Mouse (Mus musculus): Measurements from ENCODE around the gene Ctla2a. TPM values are rescaled to one million over a fixed set of nuclear protein-coding genes. Genes with fewer than 3 reads are reported as not detected.
"Not testable (repeated sequence)": the region's sequence is repeated elsewhere in the genome, so short reads cannot be mapped to it uniquely, and the experiment has no call there.

Ctla2a gene
- total RNA-seq (2021), result 10 to 100 TPM; 30.3 to 32.3 TPM
- long read RNA-seq, experiment 1, transcript Ctla2a-201 (5 exons, 1,373 nt), result major isoform, 42 of 63 reads
- long read RNA-seq, experiment 1, transcript Ctla2a-205 (3 exons, 706 nt), result minor isoform, 9 of 63 reads
- long read RNA-seq, experiment 1, partial matches to known transcripts, result 2 of 63 reads
- long read RNA-seq, experiment 1, other reads (novel, unspliced or antisense), result 5 of 63 reads
- long read RNA-seq, experiment 2, transcript Ctla2a-201 (5 exons, 1,373 nt), result major isoform, 40 of 56 reads
- long read RNA-seq, experiment 2, transcript Ctla2a-205 (3 exons, 706 nt), result minor isoform, 12 of 56 reads
- long read RNA-seq, experiment 2, partial matches to known transcripts, result 0 of 56 reads
- long read RNA-seq, experiment 2, other reads (novel, unspliced or antisense), result 3 of 56 reads

DNA sequence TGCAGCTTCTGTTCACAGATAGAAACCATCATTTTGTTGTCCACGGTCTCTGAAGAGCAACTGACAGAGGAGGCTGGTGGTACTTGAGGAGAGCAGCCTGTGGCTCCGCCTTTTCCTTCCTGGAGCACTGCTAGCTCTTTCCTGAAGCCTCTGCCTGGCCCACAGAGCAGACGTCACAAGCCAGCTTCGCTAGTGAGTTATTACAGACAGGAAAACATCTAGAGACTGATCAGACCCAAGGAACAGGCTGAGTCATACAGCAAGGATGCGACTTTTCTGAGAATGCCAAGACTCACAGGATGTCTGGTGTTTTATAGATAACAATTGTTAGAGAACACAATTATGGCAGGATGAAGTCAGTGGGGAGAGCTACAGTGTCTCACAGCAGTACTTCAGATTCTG, at the start of gene Ctla2a, which contains the start of gene Gm49391:
TSS of gene Ctla2a (minus strand) at position 126 of the 402 bp plus-strand sequence.
TSS of gene Gm49391 (minus strand) at position 72 of the 402 bp plus-strand sequence.
- peak in 1 of 2 experiments; percentile 7 for DNase-seq
- intact Hi-C loops (cut with DNase I), result no loop called here

DNA sequence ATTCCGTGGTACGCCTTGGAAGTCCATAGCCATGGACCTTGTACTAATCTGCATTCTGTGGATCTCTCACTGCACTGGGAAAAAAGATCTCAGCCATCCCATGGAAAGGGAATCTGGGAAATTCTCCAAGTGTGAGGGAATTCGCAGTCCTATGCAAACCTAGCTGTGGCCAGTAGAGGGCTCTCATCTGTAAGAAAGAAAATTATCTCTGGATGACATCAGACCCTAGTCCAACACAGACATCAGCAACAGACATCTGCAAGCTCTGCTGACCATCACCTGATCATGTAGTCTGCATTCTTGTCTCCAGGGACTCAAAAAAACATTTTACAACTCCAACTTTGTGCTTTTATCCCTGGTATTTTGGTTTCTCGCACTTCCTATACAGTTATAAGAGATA, 35.9 kb upstream of the Ctla2a start:
- intact Hi-C loops (cut with DNase I); DNase-seq: not testable (repeated sequence)

DNA sequence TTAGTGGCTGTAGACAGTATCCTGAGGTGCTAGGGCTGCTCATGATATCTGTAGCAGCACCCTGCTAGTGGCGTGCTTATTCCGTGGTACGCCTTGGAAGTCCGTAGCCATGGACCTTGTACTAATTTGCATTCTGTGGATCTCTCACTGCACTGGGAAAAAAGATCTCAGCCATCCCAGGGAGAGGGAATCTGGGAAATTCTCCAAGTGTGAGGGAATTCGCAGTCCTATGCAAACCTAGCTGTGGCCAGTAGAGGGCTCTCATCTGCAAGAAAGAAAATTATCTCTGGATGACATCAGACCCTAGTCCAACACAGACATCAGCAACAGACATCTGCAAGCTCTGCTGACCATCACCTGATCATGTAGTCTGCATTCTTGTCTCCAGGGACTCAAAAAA, 27.6 kb upstream of the Ctla2a start:
- intact Hi-C loops (cut with DNase I); DNase-seq: not testable (repeated sequence)

DNA sequence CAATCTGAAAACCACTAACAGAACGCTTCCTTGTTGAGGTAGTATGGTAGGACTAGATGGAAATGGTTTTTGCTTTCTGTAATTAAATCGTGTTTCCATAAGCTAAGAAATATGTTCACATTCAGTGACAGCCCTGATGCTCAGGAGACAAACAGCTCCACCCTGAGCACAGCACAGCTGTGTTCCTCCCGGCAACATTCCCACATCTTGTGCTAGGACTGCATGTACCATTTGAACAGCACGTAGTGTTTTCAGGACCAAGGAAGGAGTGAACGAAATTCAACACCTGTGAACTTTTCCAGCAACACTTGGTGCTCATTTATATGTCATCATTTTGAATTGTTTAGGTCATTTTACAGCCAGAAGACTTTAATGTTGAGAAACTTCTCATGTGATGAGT, 25.3 kb upstream of the Ctla2a start:
- DNase-seq, result no peak
- intact Hi-C loops (cut with DNase I), result no loop called here

DNA sequence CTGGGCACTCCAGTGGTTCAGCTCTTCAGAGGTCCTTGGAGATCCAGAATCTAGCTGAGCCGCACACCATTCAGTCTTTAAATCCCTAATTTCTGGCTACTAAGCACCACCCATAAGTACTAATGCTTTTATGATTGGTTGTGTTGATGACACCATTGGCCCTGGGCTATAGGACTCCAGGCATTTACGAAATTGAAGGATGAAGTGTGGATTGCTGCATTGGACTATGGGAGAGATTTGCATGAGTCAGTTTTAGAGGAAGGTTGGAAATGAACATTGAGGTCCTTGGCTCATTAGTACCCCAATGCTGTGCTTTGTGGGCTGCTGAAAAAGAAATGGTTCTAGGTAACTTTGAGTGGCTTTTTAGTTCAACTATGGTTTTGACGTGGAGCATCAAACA, 5.5 kb upstream of the Ctla2a start, which contains the start of gene Tpbpa:
TSS of gene Tpbpa (minus strand) at position 101 of the 400 bp plus-strand sequence.
- intact Hi-C loops (cut with DNase I); DNase-seq: not testable (repeated sequence)

DNA sequence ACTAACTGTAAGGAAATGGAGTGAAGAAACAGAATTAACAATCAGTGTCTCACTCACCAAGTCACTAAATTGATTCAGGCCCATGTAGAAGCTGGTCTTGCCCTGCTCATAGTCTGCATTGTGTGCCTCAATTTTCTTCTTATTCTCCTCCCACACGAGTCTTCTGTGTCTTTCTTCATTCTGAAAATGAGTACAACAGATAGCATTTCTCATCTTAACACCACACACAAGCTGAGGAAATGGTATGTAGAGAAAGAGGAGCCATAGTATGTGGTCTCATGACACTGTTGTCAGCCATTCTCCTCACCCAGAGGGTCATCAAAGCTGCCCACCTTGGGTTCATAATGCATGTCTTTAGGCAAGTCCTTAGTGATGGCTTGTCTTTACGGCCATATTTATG, 935 bp downstream of the Ctla2a start, which contains the start of gene Gm49393:
TSS of gene Gm49393 (minus strand) at position 101 of the 400 bp plus-strand sequence.
- intact Hi-C loops (cut with DNase I), result not testable (repeated sequence)

DNA sequence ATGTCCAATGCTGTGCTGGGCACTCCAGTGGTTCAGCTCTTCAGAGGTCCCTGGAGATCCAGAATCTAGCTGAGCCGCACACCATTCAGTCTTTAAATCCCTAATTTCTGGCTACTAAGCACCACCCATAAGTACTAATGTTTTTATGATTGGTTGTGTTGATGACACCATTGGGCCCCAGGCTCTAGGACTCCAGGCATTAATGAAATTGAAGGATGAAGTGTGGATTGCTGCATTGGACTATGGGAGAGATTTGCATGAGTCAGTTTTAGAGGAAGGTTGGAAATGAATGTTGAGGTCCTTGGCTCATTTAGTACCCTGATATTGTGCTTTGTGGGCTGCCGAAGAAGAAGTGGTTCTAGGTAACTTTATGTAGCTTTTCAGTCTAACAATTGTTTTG, 31.6 kb downstream of the Ctla2a start, which contains the start of gene Tpbpb:
TSS of gene Tpbpb (minus strand) at position 101 of the 400 bp plus-strand sequence.
- DNase-seq; intact Hi-C loops (cut with DNase I): not testable (repeated sequence)

More for the DNA sequence above, 935 bp downstream of the Ctla2a start, which contains the start of gene Gm49393:
- not testable (repeated sequence) for DNase-seq

DNA sequence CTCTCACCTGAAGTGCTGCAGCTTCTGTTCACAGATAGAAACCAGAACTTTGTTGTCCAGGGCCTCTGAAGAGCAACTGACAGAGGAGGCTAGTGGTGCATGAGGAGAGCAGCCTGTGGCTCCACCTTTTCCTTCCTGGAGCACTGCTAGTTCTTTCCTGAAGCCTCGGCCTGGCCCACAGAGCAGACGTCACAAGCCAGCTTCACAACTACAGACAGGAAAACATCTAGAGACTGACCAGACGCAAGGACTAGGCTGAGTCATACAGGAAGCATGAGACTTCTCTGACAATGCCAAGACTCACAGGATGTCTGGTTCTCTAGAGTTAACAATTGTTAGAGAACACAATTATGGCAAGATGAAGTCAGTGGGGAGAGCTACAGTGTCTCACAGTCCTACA, 39.1 kb downstream of the Ctla2a start, which contains the start of gene Ctla2b:
TSS of gene Ctla2b (minus strand) at position 120 of the 400 bp plus-strand sequence.
- intact Hi-C loops (cut with DNase I), result no loop called here
- DNase-seq, result peak; percentile 16 to 17

DNA sequence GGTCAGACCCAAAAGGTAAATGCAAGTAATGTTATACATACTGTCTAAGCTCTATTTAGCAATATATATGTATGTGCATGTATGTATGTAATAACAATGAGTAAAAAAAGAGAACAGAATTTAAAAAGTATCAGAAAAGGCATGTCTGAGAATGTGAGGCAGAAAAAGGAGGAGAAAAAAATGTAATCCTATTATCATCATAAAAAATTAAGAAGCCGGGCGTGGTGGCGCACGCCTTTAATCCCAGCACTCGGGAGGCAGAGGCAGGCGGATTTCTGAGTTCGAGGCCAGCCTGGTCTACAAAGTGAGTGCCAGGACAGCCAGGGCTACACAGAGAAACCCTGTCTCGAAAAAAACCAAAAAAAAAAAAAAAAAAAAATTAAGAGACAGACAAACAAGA, 39.6 kb downstream of the Ctla2a start, which contains the start of gene Gm49392:
TSS of gene Gm49392 (minus strand) at position 101 of the 400 bp plus-strand sequence.
- DNase-seq; intact Hi-C loops (cut with DNase I): not testable (repeated sequence)

DNA sequence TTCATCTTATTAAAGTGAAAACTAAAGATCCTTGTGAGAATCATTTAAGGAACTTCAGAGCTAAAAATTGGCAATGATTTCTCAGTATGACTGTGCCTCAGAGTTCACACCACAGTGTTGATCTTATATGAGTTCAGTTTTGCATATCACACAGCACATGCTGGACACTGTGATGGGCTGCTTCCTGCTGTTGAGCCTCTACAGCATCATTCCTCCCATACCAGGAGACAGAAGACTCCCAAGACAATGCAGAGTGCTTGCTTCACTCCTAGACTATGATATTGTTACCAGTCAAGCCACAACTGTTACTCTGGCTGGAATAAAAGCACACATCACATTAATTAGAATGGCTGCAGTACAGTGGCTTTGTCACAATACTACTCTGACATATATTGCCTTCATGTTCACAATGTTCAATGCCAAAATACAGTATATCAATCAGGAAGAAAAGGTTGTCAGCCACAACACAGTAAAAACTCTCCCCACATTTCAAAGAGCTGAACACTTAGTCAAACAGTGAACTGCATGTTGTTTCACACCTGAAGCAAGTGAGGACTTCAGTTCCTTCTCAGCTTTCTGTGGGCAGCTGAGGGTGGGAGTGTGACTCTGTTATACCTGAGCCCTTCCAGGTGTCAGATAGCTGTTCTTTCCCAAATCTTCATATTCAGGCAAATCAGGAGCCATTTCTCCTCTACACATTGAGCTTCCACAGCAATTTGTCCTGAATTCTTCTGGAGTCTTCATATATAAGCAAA, 40.8 kb downstream of the Ctla2a start:
- intact Hi-C loops (cut with DNase I), result no loop called here
- DNase-seq, result no peak

DNA sequence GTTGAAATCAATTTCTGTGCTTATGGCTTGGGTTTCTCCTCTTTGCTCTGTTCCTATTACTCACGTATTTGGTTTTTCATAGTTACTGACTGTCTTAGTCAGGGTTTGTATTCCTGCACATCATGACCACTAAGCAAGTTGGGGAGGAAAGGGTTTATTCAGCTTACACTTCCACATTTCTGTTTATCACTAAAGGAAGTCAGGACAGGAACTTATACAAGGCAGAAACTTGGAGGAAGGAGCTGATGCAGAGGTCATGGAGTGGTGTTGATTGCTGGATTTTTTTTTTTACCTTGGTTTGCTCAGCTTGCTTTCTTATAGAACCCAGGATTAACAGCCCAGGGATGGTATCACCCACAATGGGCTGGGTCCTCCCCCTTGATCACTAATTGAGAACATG, 44.1 kb downstream of the Ctla2a start:
- intact Hi-C loops (cut with DNase I), result no loop called here

More for the DNA sequence above, 44.1 kb downstream of the Ctla2a start:
- DNase-seq, result no peak

Other genes with a start within 250 kb of the Ctla2a start
- not detected for gene BC051665, start 150.3 kb downstream of the Ctla2a start, total RNA-seq (2021)
- not detected for gene Ctsll3, start 133.8 kb downstream of the Ctla2a start, total RNA-seq (2021)
- under 1 TPM in 1 of 2 experiments, not detected in 1; 0.33 TPM for gene 4930486L24Rik, start 72.2 kb downstream of the Ctla2a start, total RNA-seq (2021)
- under 1 TPM; 0.15 to 0.64 TPM for gene Gm49392, start 39.7 kb downstream of the Ctla2a start, total RNA-seq (2021)
- 1 to 10 TPM; 1.0 to 1.6 TPM for gene Ctla2b, start 39.2 kb downstream of the Ctla2a start, total RNA-seq (2021)
- not detected for gene Tpbpb, start 31.7 kb downstream of the Ctla2a start, total RNA-seq (2021)
- gene Gm49393, start 1.0 kb downstream of the Ctla2a start, total RNA-seq (2021), result under 1 TPM in 1 of 2 experiments, not detected in 1; 0.74 TPM
- 1 to 10 TPM; 1.0 to 2.8 TPM for gene Gm49391, start 54 bp downstream of the Ctla2a start, total RNA-seq (2021)
- gene Tpbpa, start 5.4 kb upstream of the Ctla2a start, total RNA-seq (2021), result not detected
- not detected for gene Ctsj, start 69.3 kb upstream of the Ctla2a start, total RNA-seq (2021)
- not detected for gene Ctsq, start 104.0 kb upstream of the Ctla2a start, total RNA-seq (2021)
- gene Ctsr, start 227.6 kb upstream of the Ctla2a start, total RNA-seq (2021), result not detected